Mouse (Mus musculus) R1 (cell line): Measurements from ENCODE around the gene Kdm6a.

Source experiments
- DNase-seq: peaks from one replicate; pipeline ENCODE4 v3.0.0-alpha.2; 2018; ENCODE audit warnings: low read depth, low spot score

Kdm6a gene

GRCm38 (mm10) chrX:18162192-18162857 lies at the start of gene Kdm6a:
Gene Kdm6a, plus strand, starts transcription at chrX:18162575.
- DNase-seq, result peak; percentile 97

- DNase-seq, result no peak
Measured at GRCm38 (mm10) chrX:18145557-18145956, 16.8 kb upstream of the Kdm6a start, which contains the start of gene Dusp21. Gene Dusp21, plus strand, starts transcription at chrX:18145857.

GRCm38 (mm10) chrX:18160734-18161442 lies 1.5 kb upstream of the Kdm6a start:
- no peak for DNase-seq

GRCm38 (mm10) chrX:18161796-18162191 lies 581 bp upstream of the Kdm6a start:
- no peak for DNase-seq

GRCm38 (mm10) chrX:18162861-18163731 lies 721 bp downstream of the Kdm6a start:
- DNase-seq, result peak; percentile 35

- DNase-seq, result peak; percentile 64
Measured at GRCm38 (mm10) chrX:18163917-18164624, 1.7 kb downstream of the Kdm6a start.

- no peak for DNase-seq
Measured at GRCm38 (mm10) chrX:18165121-18165520, 2.7 kb downstream of the Kdm6a start.

- no peak for DNase-seq
Measured at GRCm38 (mm10) chrX:18166961-18167360, 4.6 kb downstream of the Kdm6a start.

GRCm38 (mm10) chrX:18168940-18169339 lies 6.6 kb downstream of the Kdm6a start:
- DNase-seq, result peak; percentile 47

GRCm38 (mm10) chrX:18174831-18175230 lies 12.5 kb downstream of the Kdm6a start:
- no peak for DNase-seq

- no peak for DNase-seq
Measured at GRCm38 (mm10) chrX:18177803-18178202, 15.4 kb downstream of the Kdm6a start.

- DNase-seq, result no peak
Measured at GRCm38 (mm10) chrX:18179492-18179891, 17.1 kb downstream of the Kdm6a start.

- peak; percentile 15 for DNase-seq
Measured at GRCm38 (mm10) chrX:18187203-18187602, 24.8 kb downstream of the Kdm6a start.

- DNase-seq, result no peak
Measured at GRCm38 (mm10) chrX:18188293-18188692, 25.9 kb downstream of the Kdm6a start.

- DNase-seq, result no peak
Measured at GRCm38 (mm10) chrX:18239572-18239971, 77.2 kb downstream of the Kdm6a start.

- no peak for DNase-seq
Measured at GRCm38 (mm10) chrX:18250621-18251020, 88.2 kb downstream of the Kdm6a start.

GRCm38 (mm10) chrX:18254767-18255166 lies 92.4 kb downstream of the Kdm6a start:
- DNase-seq, result peak; percentile 50

- DNase-seq, result peak; percentile 9
Measured at GRCm38 (mm10) chrX:18258238-18258809, 95.9 kb downstream of the Kdm6a start.

GRCm38 (mm10) chrX:18278561-18278960 lies 116.2 kb downstream of the Kdm6a start:
- DNase-seq, result no peak

- DNase-seq, result no peak
Measured at GRCm38 (mm10) chrX:18280134-18280533, 117.8 kb downstream of the Kdm6a start.
